Mouse (Mus musculus): ENCODE data around the gene Sp3.

DNA sequence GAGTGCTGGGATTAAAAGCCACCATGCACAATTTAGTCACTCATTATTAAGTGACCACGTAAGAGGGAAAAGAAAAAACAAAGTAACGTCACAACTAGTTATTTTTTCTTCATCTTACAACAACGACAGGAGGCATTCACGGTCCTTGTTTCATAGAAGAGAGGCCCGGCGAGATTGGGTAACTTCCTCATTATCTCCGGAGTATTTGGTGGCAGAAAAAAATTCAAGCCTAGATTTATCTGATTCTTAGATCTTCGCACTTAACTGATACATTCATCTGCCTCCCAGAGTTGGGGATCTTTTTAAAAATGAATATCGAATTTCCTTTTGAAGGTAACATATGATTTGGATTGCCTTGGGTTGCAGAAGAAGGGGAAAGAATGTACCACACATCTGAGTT, 27.2 kb upstream of the Sp3 start:
- TF ChIP-seq POLR2A (IDR thresholded peaks at IDR 0.05; ENCODE audit: control insufficient read depth in 1 of 2, insufficient read depth in 1 of 2, low read depth in 1 of 2, low read length in 2 of 2, poor library complexity in 1 of 2) (no peak), USF1 (IDR thresholded peaks at IDR 0.05; ENCODE audit: low read depth, low read length) (no peak), RAD21 (IDR thresholded peaks at IDR 0.05; ENCODE audit: low read depth, low read length) (no peak), GATA1 (IDR thresholded peaks at IDR 0.05; ENCODE audit: low read depth, low read length) (peak; percentile 58)
